Mouse (Mus musculus) heart, embryonic 11.5 days (tissue): Measurements from ENCODE around the gene Map2k3. TPM values are rescaled to one million over a fixed set of nuclear protein-coding genes. Genes with fewer than 3 reads are reported as not detected.
"Not testable (repeated sequence)": the region's sequence is repeated elsewhere in the genome, so short reads cannot be mapped to it uniquely, and the experiment has no call there.

Source experiments
- ATAC-seq: fragments of 200-750 bp; cut with Nextera tagmentation; replicated peaks from 2 replicates; pipeline ENCODE4 v1.8.0; 2017; ENCODE audit warnings: moderate library complexity; ENCODE audit not compliant: insufficient number of reproducible peaks, low FRiP score, low TSS enrichment
- H3K27ac ChIP-seq: fragments of 300-500 bp; sonication (generic); 2 replicates; pipeline ENCODE4 v1.5.1; 2014; ENCODE audit warnings: mild to moderate bottlenecking, low read depth, low read length
- H3K27me3 ChIP-seq: fragments of 300-500 bp; sonication (generic); 2 replicates; pipeline ENCODE4 v1.6.1; 2014; ENCODE audit warnings: mild to moderate bottlenecking, low read length, mixed read lengths; ENCODE audit not compliant: control insufficient read depth, insufficient read depth
- H3K36me3 ChIP-seq: fragments of 300-500 bp; sonication (generic); 2 replicates; pipeline ENCODE4 v1.6.1; 2014; ENCODE audit warnings: mild to moderate bottlenecking, low read length, moderate library complexity, mixed read lengths; ENCODE audit not compliant: control insufficient read depth, insufficient read depth
- H3K4me1 ChIP-seq: fragments of 300-500 bp; sonication (generic); 2 replicates; pipeline ENCODE4 v1.6.1; 2014; ENCODE audit warnings: low read length; ENCODE audit not compliant: control insufficient read depth, insufficient read depth
- H3K4me2 ChIP-seq: fragments of 300-500 bp; sonication (generic); 2 replicates; pipeline ENCODE4 v1.6.1; 2014; ENCODE audit warnings: mild to moderate bottlenecking, moderate library complexity
- H3K4me3 ChIP-seq: fragments of 300-500 bp; sonication (generic); 2 replicates; pipeline ENCODE4 v1.5.1; 2014; ENCODE audit warnings: low read depth, low read length
- H3K9ac ChIP-seq: fragments of 300-500 bp; sonication (generic); 2 replicates; pipeline ENCODE4 v1.6.1; 2014; ENCODE audit warnings: mild to moderate bottlenecking, low read depth, low read length, moderate library complexity
- H3K9me3 ChIP-seq: fragments of 300-500 bp; sonication (generic); replicated peaks from 2 replicates; pipeline ENCODE4 v1.6.1; 2016; ENCODE audit warnings: low read length; ENCODE audit not compliant: control insufficient read depth
- WGBS: fragments of 180-500 bp; shearing (Covaris S2); extraction: QIAGEN DNeasy Blood & Tissue Kit; methylation state at CpG from one replicate; pipeline ENCODE4 v1.1.7; 2014; ENCODE audit not compliant: insufficient replicate concordance; 5-methylcytosine and 5-hydroxymethylcytosine counted together
- polyA plus RNA-seq: library from polyadenylated mRNA; unstranded; fragments of >200 nt; fragmentation: Nextera tagmentation; extraction: Ambion mirVana; gene quantifications from 2 replicates; pipeline ENCODE4 v1.2.1, GENCODE M21; 2014

Gene Map2k3
- 74.6 and 77.9 TPM in 2 replicates for polyA plus RNA-seq

DNA sequence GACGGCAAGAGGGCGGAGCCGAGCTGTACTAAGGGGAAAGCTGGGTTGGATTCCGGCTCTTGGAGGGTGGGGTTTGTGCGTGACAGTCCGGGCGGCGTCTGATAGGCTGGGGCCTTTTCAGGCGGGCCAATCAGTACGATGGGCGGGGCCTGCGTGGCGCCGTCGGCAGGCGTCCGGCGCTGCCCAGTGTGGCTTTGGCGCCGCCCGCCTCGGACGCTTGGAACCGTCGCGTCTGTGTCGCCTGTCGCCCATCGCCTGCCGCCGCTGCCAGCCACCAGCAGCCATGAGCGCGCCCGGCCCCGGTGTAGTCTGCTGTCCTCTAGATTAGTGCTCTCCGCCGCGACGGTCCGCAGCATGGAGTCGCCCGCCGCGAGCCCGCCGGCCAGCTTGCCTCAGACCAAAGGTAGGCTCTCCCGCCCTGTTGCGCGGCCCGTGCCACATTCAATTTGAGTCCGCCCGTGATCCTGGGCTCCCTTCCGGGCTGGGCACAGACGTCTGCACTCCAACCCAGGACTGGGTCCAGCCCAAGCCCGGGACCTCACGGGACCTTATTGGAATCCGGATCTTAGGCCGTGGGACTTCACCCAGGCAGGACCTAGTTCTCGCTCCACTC lies at the start of gene Map2k3:
Map2k3 (plus strand) TSS at position 165 of the 613 bp plus-strand sequence.
- H3K9ac ChIP-seq, result peak within 1 kb of the TSS; percentile 81
- H3K4me2 ChIP-seq, result peak within 1 kb of the TSS; percentile 93
- H3K27ac ChIP-seq, result peak within 1 kb of the TSS; percentile 66
- peak within 1 kb of the TSS; percentile 79 for H3K4me3 ChIP-seq
- H3K36me3 ChIP-seq, result no peaks in the 10 kb centered on the region
- ATAC-seq, result peak; percentile 92
- peaks cover 43% of the 10 kb centered on the region for H3K4me1 ChIP-seq
- WGBS, result under 1% methylated on average over 58 of the region's 59 CpGs
- H3K27me3 ChIP-seq, result no peaks in the 10 kb centered on the region
- H3K9me3 ChIP-seq, result no peaks in the 10 kb centered on the region

DNA sequence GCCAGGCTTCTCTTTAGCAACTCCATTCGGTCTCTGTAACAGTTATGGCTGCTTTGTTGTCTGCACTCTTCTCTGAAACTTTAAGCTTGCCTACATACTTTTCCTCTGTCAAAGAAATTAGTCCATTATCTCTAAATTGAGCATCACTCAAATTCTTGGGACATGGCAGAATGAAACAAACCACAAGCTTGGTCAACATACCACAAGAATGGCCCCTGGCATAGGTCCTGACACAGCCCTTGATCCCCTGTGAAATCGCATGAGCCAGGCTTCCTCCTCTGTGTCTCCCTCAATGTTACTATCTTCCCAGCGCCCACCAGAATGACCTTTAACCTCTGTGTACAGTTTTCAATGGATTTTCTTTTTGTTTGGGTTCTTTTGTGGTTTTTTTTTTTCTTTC lies 49.4 kb upstream of the Map2k3 start:
- Histone ChIP-seq H3K9me3 (no peaks in the 10 kb centered on the region), H3K4me2 (no peak overlapping the region), H3K27me3 (no peaks in the 10 kb centered on the region), H3K4me3 (no peak overlapping the region), H3K4me1 (peaks cover 12% of the 10 kb centered on the region), H3K27ac (no peak overlapping the region), H3K9ac (no peak overlapping the region), H3K36me3 (no peaks in the 10 kb centered on the region)
- ATAC-seq, result no peak
- WGBS, result 70% methylated on average over 3 of the region's 3 CpGs

DNA sequence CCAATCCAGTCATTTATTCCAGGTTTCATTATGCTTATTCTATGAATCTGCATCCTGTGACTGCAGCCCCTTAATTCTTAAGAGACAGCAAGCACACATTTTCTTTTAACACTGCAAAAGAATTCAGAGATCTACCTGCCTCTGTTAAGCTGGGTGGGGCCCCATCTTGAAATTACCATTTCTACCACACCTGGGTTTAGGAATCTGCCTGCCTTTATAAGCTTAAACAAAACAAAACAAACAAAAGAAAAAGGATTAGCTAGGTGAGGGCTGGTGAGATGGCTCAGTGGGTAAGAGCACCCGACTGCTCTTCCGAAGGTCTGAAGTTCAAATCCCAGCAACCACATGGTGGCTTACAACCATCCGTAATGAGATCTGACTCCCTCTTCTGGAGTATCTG lies 44.8 kb upstream of the Map2k3 start:
- ATAC-seq, H3K9me3 ChIP-seq, H3K4me2 ChIP-seq, H3K9ac ChIP-seq, H3K4me3 ChIP-seq, H3K27me3 ChIP-seq, H3K4me1 ChIP-seq, H3K36me3 ChIP-seq: not testable (repeated sequence)
- 82% methylated on average over 2 of the region's 3 CpGs for WGBS
- peak overlapping the region; percentile 50; the same call in 1 of the 2 replicates for H3K27ac ChIP-seq

DNA sequence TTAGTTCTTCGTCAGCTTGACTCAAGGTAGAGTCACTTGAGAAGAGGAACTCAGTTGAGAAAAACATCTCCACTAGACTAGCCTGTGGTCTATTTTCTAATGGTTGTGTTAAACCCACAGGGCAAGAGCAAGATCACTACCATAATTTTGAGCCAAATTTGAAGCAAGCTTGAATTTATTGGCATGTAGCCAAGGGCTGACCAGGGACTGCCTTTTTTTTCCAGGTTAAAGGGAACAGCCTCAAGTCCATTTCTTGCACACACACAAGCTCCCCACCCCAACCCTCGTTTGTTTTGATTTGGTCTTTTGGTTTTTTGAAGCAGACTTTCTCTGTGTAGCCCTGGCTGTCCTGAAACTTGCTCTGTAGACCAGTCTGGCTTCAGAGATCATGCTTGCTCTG lies 42.0 kb upstream of the Map2k3 start:
- no peaks in the 10 kb centered on the region for H3K36me3 ChIP-seq
- ATAC-seq, result no peak
- H3K27me3 ChIP-seq, result no peaks in the 10 kb centered on the region
- H3K27ac ChIP-seq, result no peak overlapping the region
- no peak overlapping the region for H3K4me2 ChIP-seq
- WGBS, result 65% methylated on average over 2 of the region's 2 CpGs
- H3K9ac ChIP-seq, result no peak overlapping the region
- no peak overlapping the region for H3K4me3 ChIP-seq
- H3K4me1 ChIP-seq, result peaks cover 7% of the 10 kb centered on the region; the same call in 1 of the 2 replicates
- H3K9me3 ChIP-seq, result no peaks in the 10 kb centered on the region

DNA sequence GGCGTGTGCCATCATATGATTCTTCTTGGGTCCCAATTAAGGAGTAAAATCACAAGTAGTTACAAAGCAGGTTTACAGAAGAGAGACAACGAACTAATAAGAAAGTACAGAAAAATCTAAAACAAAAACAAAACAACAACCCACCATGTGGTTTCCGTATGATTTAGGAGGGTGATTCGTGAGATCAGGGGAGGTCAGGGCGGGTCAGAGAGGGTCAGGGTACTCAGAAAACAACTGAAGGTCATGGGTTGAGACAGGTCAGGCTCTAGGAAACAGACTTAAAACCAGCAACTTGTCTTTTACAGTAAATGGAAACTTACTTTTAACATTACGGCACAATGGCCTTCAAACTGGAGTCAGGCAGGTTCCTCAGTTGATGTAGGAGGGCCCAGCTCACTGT lies 41.5 kb upstream of the Map2k3 start:
- Histone ChIP-seq H3K9ac (no peak overlapping the region), H3K36me3 (no peaks in the 10 kb centered on the region), H3K27me3 (no peaks in the 10 kb centered on the region), H3K4me3 (no peak overlapping the region), H3K4me2 (no peak overlapping the region), H3K27ac (no peak overlapping the region), H3K9me3 (no peaks in the 10 kb centered on the region), H3K4me1 (peaks cover 7% of the 10 kb centered on the region; the same call in 1 of the 2 replicates)
- 65% methylated on average over 6 of the region's 6 CpGs for WGBS
- ATAC-seq, result no peak

DNA sequence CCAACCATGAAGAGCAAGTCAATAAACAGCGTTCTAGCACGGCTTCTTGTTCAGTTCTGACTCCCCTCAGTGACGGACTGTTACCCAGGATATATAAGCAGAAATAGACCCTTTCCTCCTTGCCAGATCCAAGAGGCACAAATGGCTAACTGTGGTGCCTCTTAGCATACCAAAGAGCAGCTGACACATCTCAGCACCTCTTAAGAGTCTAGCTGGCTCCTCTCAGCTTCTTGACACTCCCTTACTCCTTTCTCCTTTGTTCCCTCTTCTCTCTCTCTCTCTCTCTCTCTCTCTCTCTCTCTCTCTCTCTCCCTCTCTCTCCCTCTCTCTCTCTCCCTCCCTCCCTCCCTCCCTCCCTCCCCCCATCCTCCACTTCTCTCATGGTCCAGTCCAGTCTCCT lies 41.1 kb upstream of the Map2k3 start:
- 50% methylated on average over 3 of the region's 3 CpGs for WGBS
- Histone ChIP-seq H3K9ac (no peak overlapping the region), H3K27ac (no peak overlapping the region), H3K27me3 (no peaks in the 10 kb centered on the region), H3K4me2 (no peak overlapping the region), H3K4me1 (peaks cover 9% of the 10 kb centered on the region), H3K9me3 (no peaks in the 10 kb centered on the region), H3K4me3 (no peak overlapping the region), H3K36me3 (no peaks in the 10 kb centered on the region)
- no peak for ATAC-seq

DNA sequence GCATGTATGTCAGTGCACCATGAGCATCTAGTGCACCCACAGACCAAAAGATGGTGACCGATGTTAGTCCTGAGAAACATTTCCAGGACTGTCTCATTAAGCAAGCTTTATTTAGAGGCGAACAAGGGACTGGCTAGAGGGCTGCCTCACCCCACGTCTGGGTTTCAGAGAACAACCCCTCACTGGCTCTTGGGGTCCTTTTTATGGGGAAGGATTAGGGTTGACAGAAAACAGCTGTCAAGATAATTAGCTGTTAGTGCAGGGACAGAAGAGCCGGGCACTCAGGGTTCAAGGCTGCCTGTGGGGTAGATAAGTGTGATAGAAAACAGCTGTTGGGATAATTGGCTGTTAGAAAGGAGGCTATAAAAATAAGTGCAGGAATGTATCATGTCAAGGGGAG lies 35.9 kb upstream of the Map2k3 start:
- peak overlapping the region; percentile 57; the same call in 1 of the 2 replicates for H3K27ac ChIP-seq
- H3K27me3 ChIP-seq, result no peaks in the 10 kb centered on the region
- no peak overlapping the region for H3K9ac ChIP-seq
- H3K36me3 ChIP-seq, result no peaks in the 10 kb centered on the region
- H3K9me3 ChIP-seq, result no peaks in the 10 kb centered on the region
- H3K4me2 ChIP-seq, result no peak overlapping the region; the same call in 1 of the 2 replicates
- H3K4me1 ChIP-seq, result peaks cover 7% of the 10 kb centered on the region; the same call in 1 of the 2 replicates
- ATAC-seq, result 0 out of 2 replicates have a peak, but pooled peaks have one; percentile 18
- 14% methylated on average over 4 of the region's 4 CpGs for WGBS
- H3K4me3 ChIP-seq, result no peak overlapping the region

DNA sequence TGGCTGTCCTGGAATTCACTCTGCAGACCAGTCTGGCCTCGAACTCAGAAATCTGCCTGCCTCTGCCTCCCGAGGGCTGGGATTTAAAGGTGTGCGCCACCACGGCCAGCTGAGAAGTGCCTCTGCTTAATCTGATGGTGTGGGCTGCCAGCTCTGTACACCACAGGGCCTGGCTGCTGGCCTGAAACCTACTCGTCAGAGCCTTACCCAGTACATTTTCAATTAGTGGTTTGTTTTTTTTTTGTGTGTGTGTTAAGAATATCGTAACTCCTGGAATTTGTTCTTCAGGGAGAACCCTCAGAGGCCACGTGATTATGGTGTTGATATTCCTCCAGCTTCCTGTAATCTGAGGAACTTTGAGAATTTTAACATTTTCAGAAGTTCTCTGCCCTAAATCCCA lies 29.8 kb upstream of the Map2k3 start:
- Histone ChIP-seq H3K36me3 (peaks cover 15% of the 10 kb centered on the region), H3K27me3 (no peaks in the 10 kb centered on the region), H3K4me1 (no peaks in the 10 kb centered on the region), H3K9me3 (no peaks in the 10 kb centered on the region), H3K27ac (no peak overlapping the region), H3K4me2 (no peak overlapping the region), H3K9ac (no peak overlapping the region), H3K4me3 (no peak overlapping the region)
- no peak for ATAC-seq
- 69% methylated on average over 7 of the region's 7 CpGs for WGBS

DNA sequence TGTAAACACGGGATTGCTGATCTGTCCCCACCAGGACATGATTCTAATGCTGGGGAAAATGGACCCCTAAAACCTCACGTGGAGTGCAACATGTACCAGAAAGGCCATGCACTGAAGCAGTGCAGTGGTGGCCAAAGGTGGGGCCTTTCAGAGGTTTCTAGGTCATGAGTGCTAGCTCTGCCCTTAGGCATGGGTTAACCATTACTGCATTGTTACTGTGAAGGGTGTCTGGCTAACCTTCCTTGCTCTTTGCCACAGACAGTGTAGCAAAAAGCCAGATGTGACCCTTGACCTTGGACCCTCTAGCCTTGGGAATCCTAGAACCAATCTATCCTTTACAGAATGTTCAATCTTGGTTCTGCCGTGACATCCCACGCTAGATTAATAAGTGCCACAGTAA lies 29.3 kb upstream of the Map2k3 start:
- H3K27me3 ChIP-seq, result no peaks in the 10 kb centered on the region
- H3K9me3 ChIP-seq, result no peaks in the 10 kb centered on the region
- H3K4me2 ChIP-seq, result no peak overlapping the region
- no peak overlapping the region for H3K9ac ChIP-seq
- no peaks in the 10 kb centered on the region for H3K4me1 ChIP-seq
- no peak for ATAC-seq
- WGBS, result 69% methylated on average over 4 of the region's 4 CpGs
- H3K4me3 ChIP-seq, result no peak overlapping the region
- peaks cover 15% of the 10 kb centered on the region for H3K36me3 ChIP-seq
- no peak overlapping the region for H3K27ac ChIP-seq
